Mouse (Mus musculus) MEL (cell line): Measurements from ENCODE around the gene Trappc12. TPM values are rescaled to one million over a fixed set of nuclear protein-coding genes. Genes with fewer than 3 reads are reported as not detected.

Experiments used
- DNase-seq: peaks from one replicate; pipeline ENCODE4 v3.0.0; 2011; ENCODE audit warnings: low read depth, low spot score
- H3K27ac ChIP-seq: 2 replicates; pipeline ENCODE4 v1.5.1; 2012; ENCODE audit warnings: low read depth, mild to moderate bottlenecking, control low read depth, low read length, moderate library complexity; ENCODE audit not compliant: control insufficient read depth
- H3K27me3 ChIP-seq, 2 experiments: fragments of 150-350 bp in 1 of 2; sonication (generic) in 1 of 2; 2 replicates each; pipeline ENCODE4 v1.6.1; 2012; ENCODE audit warnings: low read length in 2 of 2, mild to moderate bottlenecking in 2 of 2, improper control_type of control experiment in 1 of 2, moderate library complexity in 1 of 2; ENCODE audit not compliant: insufficient read depth in 2 of 2, control insufficient read depth in 1 of 2
- H3K36me3 ChIP-seq, 2 experiments: 2 replicates each; pipeline ENCODE4 v1.6.1; 2012 to 2014; ENCODE audit warnings: low read length in 2 of 2, improper control_type of control experiment in 1 of 2, inconsistent platforms in 1 of 2, mild to moderate bottlenecking in 1 of 2; ENCODE audit not compliant: insufficient read depth in 2 of 2, control insufficient read depth in 1 of 2
- H3K4me1 ChIP-seq, 2 experiments: fragments of 150-350 bp in 1 of 2; sonication (generic) in 1 of 2; 2 replicates each; pipeline ENCODE4 v1.6.1; 2012; ENCODE audit warnings: low read length in 2 of 2, improper control_type of control experiment in 1 of 2, mild to moderate bottlenecking in 1 of 2; ENCODE audit not compliant: insufficient read depth in 2 of 2, control insufficient read depth in 1 of 2
- H3K4me3 ChIP-seq, 2 experiments: fragments of 150-350 bp in 1 of 2; sonication (generic) in 1 of 2; 2 replicates each; pipeline ENCODE4 v1.5.1; 2012; ENCODE audit warnings: low read depth in 2 of 2, low read length in 2 of 2, mild to moderate bottlenecking in 2 of 2, moderate library complexity in 2 of 2, control low read depth in 1 of 2, improper control_type of control experiment in 1 of 2; ENCODE audit not compliant: control insufficient read depth in 1 of 2, insufficient read depth in 1 of 2
- H3K79me2 ChIP-seq: 2 replicates; pipeline ENCODE4 v1.6.1; 2012; ENCODE audit warnings: mild to moderate bottlenecking, low read length, moderate library complexity; ENCODE audit not compliant: control insufficient read depth, poor library complexity, insufficient read depth
- H3K9ac ChIP-seq: 2 replicates; pipeline ENCODE4 v1.6.1; 2012; ENCODE audit warnings: low read depth, mild to moderate bottlenecking, control low read depth, low read length, moderate library complexity; ENCODE audit not compliant: control insufficient read depth, poor library complexity, severe bottlenecking
- H3K9me3 ChIP-seq: fragments of 150-350 bp; sonication (generic); replicated peaks from 2 replicates; pipeline ENCODE4 v1.6.1; 2012; ENCODE audit warnings: mild to moderate bottlenecking, low read length, improper control_type of control experiment, moderate library complexity; ENCODE audit not compliant: insufficient read depth
- BHLHE40 ChIP-seq: IDR thresholded peaks from 2 replicates; pipeline ENCODE4 v1.6.1; 2012; ENCODE audit warnings: low read depth, mild to moderate bottlenecking, inconsistent platforms, low read length, improper control_type of control experiment, borderline replicate concordance
- CHD1 ChIP-seq: IDR thresholded peaks from 2 replicates; pipeline ENCODE4 v1.6.1; 2012; ENCODE audit warnings: low read depth, mild to moderate bottlenecking, inconsistent platforms, low read length, improper control_type of control experiment
- CHD2 ChIP-seq: IDR thresholded peaks from 2 replicates; pipeline ENCODE4 v1.6.1; 2011; ENCODE audit warnings: low read length, improper control_type of control experiment
- CTCF ChIP-seq, 3 experiments: IDR thresholded peaks in 2 of 3; conservative IDR thresholded peaks in 1 of 3; 2 replicates each; pipeline ENCODE4 v1.5.1; 2011 to 2012; ENCODE audit warnings: low read length in 3 of 3, low read depth in 2 of 3, mild to moderate bottlenecking in 2 of 3, improper control_type of control experiment in 1 of 3, inconsistent platforms in 1 of 3, mixed read lengths in 1 of 3, moderate library complexity in 1 of 3; ENCODE audit not compliant: control insufficient read depth in 1 of 3, insufficient read depth in 1 of 3, poor library complexity in 1 of 3, severe bottlenecking in 1 of 3
- E2F4 ChIP-seq: IDR thresholded peaks from 2 replicates; pipeline ENCODE4 v1.6.1; 2011; ENCODE audit warnings: low read depth, low read length, improper control_type of control experiment, borderline replicate concordance
- EP300 ChIP-seq, 2 experiments: IDR thresholded peaks; 2 replicates each; pipeline ENCODE4 v1.6.1; 2011; ENCODE audit warnings: improper control_type of control experiment in 2 of 2, low read length in 2 of 2, low read depth in 1 of 2, mild to moderate bottlenecking in 1 of 2
- ETS1 ChIP-seq: IDR thresholded peaks from 2 replicates; pipeline ENCODE4 v1.6.1; 2012; ENCODE audit warnings: low read depth, mild to moderate bottlenecking, inconsistent platforms, low read length, improper control_type of control experiment, moderate library complexity
- GABPA ChIP-seq: IDR thresholded peaks from 2 replicates; pipeline ENCODE4 v1.6.1; 2012; ENCODE audit warnings: low read depth, mild to moderate bottlenecking, inconsistent platforms, low read length, improper control_type of control experiment, moderate library complexity
- GATA1 ChIP-seq: IDR thresholded peaks from 2 replicates; pipeline ENCODE4 v1.6.1; 2011; ENCODE audit warnings: low read depth, low read length, improper control_type of control experiment
- JUND ChIP-seq: IDR thresholded peaks from 2 replicates; pipeline ENCODE4 v1.6.1; 2011; ENCODE audit warnings: low read depth, mild to moderate bottlenecking, improper control_type of control experiment, low read length
- KAT2A ChIP-seq: conservative IDR thresholded peaks from 2 replicates; pipeline ENCODE4 v1.6.1; 2012; ENCODE audit warnings: low read depth, low read length, improper control_type of control experiment, inconsistent platforms
- MAFK ChIP-seq: IDR thresholded peaks from 2 replicates; pipeline ENCODE4 v1.6.1; 2011; ENCODE audit warnings: low read depth, mild to moderate bottlenecking, low read length, improper control_type of control experiment, borderline replicate concordance
- MAZ ChIP-seq: IDR thresholded peaks from 2 replicates; pipeline ENCODE4 v1.6.1; 2012; ENCODE audit warnings: low read depth, mild to moderate bottlenecking, inconsistent platforms, low read length, improper control_type of control experiment
- MEF2A ChIP-seq: IDR thresholded peaks from 2 replicates; pipeline ENCODE4 v1.6.1; 2014; ENCODE audit warnings: low read depth, mild to moderate bottlenecking, inconsistent platforms, low read length, improper control_type of control experiment; ENCODE audit not compliant: poor library complexity, insufficient replicate concordance, severe bottlenecking; ENCODE audit errors: extremely low read depth
- MXI1 ChIP-seq: IDR thresholded peaks from 2 replicates; pipeline ENCODE4 v1.6.1; 2011; ENCODE audit warnings: mild to moderate bottlenecking, low read depth, low read length, improper control_type of control experiment
- NRF1 ChIP-seq: IDR thresholded peaks from 2 replicates; pipeline ENCODE4 v1.6.1; 2014; ENCODE audit warnings: low read depth, mild to moderate bottlenecking, inconsistent platforms, low read length, improper control_type of control experiment, moderate library complexity; ENCODE audit not compliant: poor library complexity, insufficient read depth, severe bottlenecking
- RAD21 ChIP-seq: IDR thresholded peaks from 2 replicates; pipeline ENCODE4 v1.6.1; 2011; ENCODE audit warnings: mild to moderate bottlenecking, low read depth, low read length, improper control_type of control experiment
- RCOR1 ChIP-seq: IDR thresholded peaks from 2 replicates; pipeline ENCODE4 v1.6.1; 2012; ENCODE audit warnings: low read depth, mild to moderate bottlenecking, inconsistent platforms, low read length, improper control_type of control experiment
- SMC3 ChIP-seq: IDR thresholded peaks from 2 replicates; pipeline ENCODE4 v1.6.1; 2011; ENCODE audit warnings: low read depth, low read length, improper control_type of control experiment
- TCF12 ChIP-seq: IDR thresholded peaks from 2 replicates; pipeline ENCODE4 v1.6.1; 2014; ENCODE audit warnings: low read depth, mild to moderate bottlenecking, inconsistent platforms, low read length, improper control_type of control experiment, moderate library complexity
- UBTF ChIP-seq: IDR thresholded peaks from 2 replicates; pipeline ENCODE4 v1.6.1; 2012; ENCODE audit warnings: low read depth, mild to moderate bottlenecking, inconsistent platforms, low read length, improper control_type of control experiment, moderate library complexity, borderline replicate concordance; ENCODE audit not compliant: insufficient read depth
- USF2 ChIP-seq, 2 experiments: IDR thresholded peaks; 2 replicates each; pipeline ENCODE4 v1.6.1; 2011 to 2012; ENCODE audit warnings: improper control_type of control experiment in 2 of 2, low read length in 2 of 2, borderline replicate concordance in 1 of 2, inconsistent platforms in 1 of 2, low read depth in 1 of 2, mild to moderate bottlenecking in 1 of 2; ENCODE audit not compliant: insufficient read depth in 1 of 2
- ZC3H11A ChIP-seq: IDR thresholded peaks from 2 replicates; pipeline ENCODE4 v1.6.1; 2012; ENCODE audit warnings: low read depth, mild to moderate bottlenecking, inconsistent platforms, low read length, improper control_type of control experiment
- ZKSCAN1 ChIP-seq: IDR thresholded peaks from 2 replicates; pipeline ENCODE4 v1.6.1; 2012; ENCODE audit warnings: low read depth, mild to moderate bottlenecking, inconsistent platforms, low read length, improper control_type of control experiment, moderate library complexity
- ZMIZ1 ChIP-seq: IDR thresholded peaks from 2 replicates; pipeline ENCODE4 v1.6.1; 2012; ENCODE audit warnings: low read depth, mild to moderate bottlenecking, inconsistent platforms, low read length, improper control_type of control experiment, moderate library complexity
- ZNF384 ChIP-seq: IDR thresholded peaks from 2 replicates; pipeline ENCODE4 v1.6.1; 2012; ENCODE audit warnings: low read depth, mild to moderate bottlenecking, inconsistent platforms, low read length, improper control_type of control experiment
- polyA plus RNA-seq, 2 experiments: library from polyadenylated mRNA; stranded (reverse) in 1 of 2; unstranded in 1 of 2; fragments of >175 nt in 1 of 2; fragments of >200 nt in 1 of 2; gene quantifications; 2 replicates each; pipeline versions ENCODE4 v1.2.1 to v1.2.4; 2012; ENCODE audit warnings: low replicate concordance in 2 of 2, low read depth in 1 of 2; ENCODE audit not compliant: insufficient read length in 2 of 2, insufficient read depth in 1 of 2, missing spikeins in 1 of 2
- total RNA-seq: library from RNA; depleted of rRNA; stranded (reverse); fragments of 300-350 nt; gene quantifications from 2 replicates; pipeline ENCODE4 v1.2.3, GENCODE M21; 2012

The Trappc12 gene
- total and polyA plus RNA-seq, 3 experiments = 31.1 to 35.1 TPM; not detected in 1

- H3K79me2 ChIP-seq = no peaks in the 10 kb centered on the region
- no peak for TF ChIP-seq ZMIZ1
- no peak for TF ChIP-seq SMC3
- no peak for TF ChIP-seq GATA1
- TF ChIP-seq BHLHE40 = no peak
- no peak for TF ChIP-seq ZKSCAN1
- no peak for TF ChIP-seq ETS1
- TF ChIP-seq CHD2 = no peak
- no peak for TF ChIP-seq RCOR1
- no peak for TF ChIP-seq MAFK
- no peak for TF ChIP-seq E2F4
- TF ChIP-seq CTCF (IDR thresholded peaks at IDR 0.05 in 2 of 3, conservative IDR thresholded peaks at IDR 0.05 in 1 of 3; ENCODE audit: control insufficient read depth in 1 of 3, insufficient read depth in 1 of 3, low read depth in 2 of 3, low read length in 3 of 3, poor library complexity in 1 of 3, severe bottlenecking in 1 of 3) = no peak
- TF ChIP-seq ZNF384 = no peak
- TF ChIP-seq CHD1 = no peak
- TF ChIP-seq USF2 (IDR thresholded peaks at IDR 0.05; ENCODE audit: borderline replicate concordance in 1 of 2, insufficient read depth in 1 of 2, low read depth in 1 of 2, low read length in 2 of 2) = no peak
- no peak for TF ChIP-seq RAD21
- no peak for TF ChIP-seq KAT2A
- no peak for TF ChIP-seq MAZ
- TF ChIP-seq JUND = no peak
- TF ChIP-seq, all 39 proteins: peak for 0
- Histone ChIP-seq H3K4me3 (no peak overlapping the region), H3K27ac (no peak overlapping the region), H3K9ac (no peak overlapping the region), H3K36me3 (no peaks in the 10 kb centered on the region), H3K4me1 (no peaks in the 10 kb centered on the region), H3K9me3 (no peaks in the 10 kb centered on the region), H3K27me3 (no peaks in the 10 kb centered on the region)
- no peak for DNase-seq
Measured at GRCm38 (mm10) chr12:28792613-28793012, 42.3 kb upstream of the Trappc12 start.

GRCm38 (mm10) chr12:28786310-28786709 lies 36.0 kb upstream of the Trappc12 start:
- Histone ChIP-seq H3K79me2 (no peaks in the 10 kb centered on the region), H3K27ac (no peak overlapping the region), H3K9ac (no peak overlapping the region), H3K9me3 (no peaks in the 10 kb centered on the region), H3K4me1 (no peaks in the 10 kb centered on the region), H3K36me3 (no peaks in the 10 kb centered on the region), H3K4me3 (no peak overlapping the region), H3K27me3 (no peaks in the 10 kb centered on the region)
- TF ChIP-seq ZC3H11A (no peak), KAT2A (no peak), CHD2 (no peak), USF2 (IDR thresholded peaks at IDR 0.05; ENCODE audit: borderline replicate concordance in 1 of 2, insufficient read depth in 1 of 2, low read depth in 1 of 2, low read length in 2 of 2) (no peak), MEF2A (no peak), CHD1 (no peak), RCOR1 (no peak), TCF12 (no peak), UBTF (no peak), GABPA (no peak), JUND (no peak), GATA1 (no peak), BHLHE40 (no peak), NRF1 (no peak), MAFK (no peak), EP300 (IDR thresholded peaks at IDR 0.05; ENCODE audit: low read depth in 1 of 2, low read length in 2 of 2) (no peak), E2F4 (no peak), MXI1 (no peak), SMC3 (no peak)
- no peak for DNase-seq
